Mouse (Mus musculus) stomach, postnatal 0 days (tissue): ENCODE measurements around the gene Qpct.

Experiments used
- CTCF ChIP-seq: IDR thresholded peaks from 2 replicates; pipeline ENCODE4 v1.5.1; 2016; ENCODE audit warnings: antibody characterized with exemption, low read depth, mild to moderate bottlenecking, moderate library complexity
- EP300 ChIP-seq: optimal IDR thresholded peaks from 2 replicates; pipeline ENCODE3; 2016; ENCODE audit warnings: antibody characterized with exemption

GRCm38 (mm10) chr17:79069766-79070480 is 18.2 kb downstream of the Qpct start:
- TF ChIP-seq CTCF = no peak
- TF ChIP-seq EP300 = no peak
